Mouse (Mus musculus): ENCODE data around the gene Pbx2. TPM values are rescaled to one million over a fixed set of nuclear protein-coding genes. Genes with fewer than 3 reads are reported as not detected.
A peak's percentile ranks its signal among the peaks of the same experiment; 100 is the strongest.

Gene Pbx2
- polyA plus RNA-seq, 1 experiment = 66.1 TPM

DNA sequence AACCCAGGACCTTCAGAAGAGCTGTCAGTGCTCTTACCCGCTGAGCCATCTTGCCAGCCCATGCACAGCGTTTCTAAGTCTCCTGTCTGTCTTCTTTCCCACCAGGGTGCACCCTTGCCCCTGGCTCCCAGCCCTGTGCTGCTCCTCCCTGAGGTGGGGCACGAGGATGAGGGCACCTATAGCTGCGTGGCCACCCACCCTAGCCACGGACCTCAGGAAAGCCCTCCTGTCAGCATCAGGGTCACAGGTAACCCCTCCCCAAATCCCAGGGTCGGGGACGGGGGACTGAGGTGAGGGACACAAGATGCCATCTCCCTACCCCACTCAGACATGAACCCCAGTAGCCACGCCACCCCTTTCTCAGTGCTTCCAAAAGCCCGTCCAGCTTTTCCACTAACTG lies 8.8 kb downstream of the Pbx2 start:
- H3K36me3 ChIP-seq (ENCODE audit: control insufficient read depth, insufficient read depth, low read length, poor library complexity, severe bottlenecking) = 0 out of 2 replicates have a peak, but pooled peaks cover 4% of the 10 kb centered on the region
- no peak overlapping the region for H3K9ac ChIP-seq (ENCODE audit: low read depth, poor library complexity, severe bottlenecking)
- no peaks in the 10 kb centered on the region for H3K4me1 ChIP-seq (ENCODE audit: control insufficient read depth, insufficient read depth, low read length)
- H3K4me3 ChIP-seq (ENCODE audit: low read depth, low read length) = no peak overlapping the region
- TF ChIP-seq CTCF (IDR thresholded peaks at IDR 0.05; ENCODE audit: low read depth, low read length) = no peak
- TF ChIP-seq POLR2A (IDR thresholded peaks at IDR 0.05; ENCODE audit: insufficient read depth, low read length) = no peak
- TF ChIP-seq EP300 (IDR thresholded peaks at IDR 0.05; ENCODE audit: insufficient read depth, low read depth, low read length) = no peak
- no peaks in the 10 kb centered on the region for H3K9me3 ChIP-seq (replicated peaks; ENCODE audit: control insufficient read depth, insufficient read depth, low read length, poor library complexity, severe bottlenecking)
- H3K27me3 ChIP-seq (ENCODE audit: control insufficient read depth, insufficient read depth, low read length, poor library complexity, severe bottlenecking) = no peaks in the 10 kb centered on the region
- no peak overlapping the region for H3K27ac ChIP-seq (ENCODE audit: insufficient read depth, low read length)

DNA sequence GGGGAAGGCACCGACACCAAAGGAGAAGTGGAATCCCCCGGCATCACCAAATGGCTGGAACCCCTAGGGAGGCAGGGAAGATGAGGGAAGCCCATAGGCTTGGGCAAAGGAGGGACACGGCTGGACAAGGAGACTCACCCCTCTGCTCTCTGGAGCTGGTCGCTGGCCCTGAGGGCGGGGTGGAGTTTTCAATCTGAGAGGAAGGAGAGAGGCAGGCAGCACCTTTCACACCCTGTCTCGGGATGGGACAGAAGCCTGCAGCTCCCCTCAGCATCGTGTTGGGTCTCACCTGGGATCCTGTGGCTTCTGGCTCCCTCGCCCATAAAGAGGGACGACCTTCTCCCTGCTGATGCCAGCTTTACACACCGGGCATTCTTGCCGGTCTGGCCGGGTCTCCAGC lies 10.7 kb downstream of the Pbx2 start:
- TF ChIP-seq CTCF (IDR thresholded peaks at IDR 0.05; ENCODE audit: low read depth, low read length) (no peak), EP300 (IDR thresholded peaks at IDR 0.05; ENCODE audit: insufficient read depth, low read depth, low read length) (no peak), POLR2A (IDR thresholded peaks at IDR 0.05; ENCODE audit: insufficient read depth, low read length) (no peak)
- H3K27me3 ChIP-seq (ENCODE audit: control insufficient read depth, insufficient read depth, low read length, poor library complexity, severe bottlenecking) = no peaks in the 10 kb centered on the region
- H3K4me1 ChIP-seq (ENCODE audit: control insufficient read depth, insufficient read depth, low read length) = peaks cover 3% of the 10 kb centered on the region
- H3K36me3 ChIP-seq (ENCODE audit: control insufficient read depth, insufficient read depth, low read length, poor library complexity, severe bottlenecking) = 0 out of 2 replicates have a peak, but pooled peaks cover 4% of the 10 kb centered on the region
- no peak overlapping the region for H3K4me3 ChIP-seq (ENCODE audit: low read depth, low read length)
- no peaks in the 10 kb centered on the region for H3K9me3 ChIP-seq (replicated peaks; ENCODE audit: control insufficient read depth, insufficient read depth, low read length, poor library complexity, severe bottlenecking)
- no peak overlapping the region for H3K27ac ChIP-seq (ENCODE audit: insufficient read depth, low read length)
- no peak overlapping the region for H3K9ac ChIP-seq (ENCODE audit: low read depth, poor library complexity, severe bottlenecking)

DNA sequence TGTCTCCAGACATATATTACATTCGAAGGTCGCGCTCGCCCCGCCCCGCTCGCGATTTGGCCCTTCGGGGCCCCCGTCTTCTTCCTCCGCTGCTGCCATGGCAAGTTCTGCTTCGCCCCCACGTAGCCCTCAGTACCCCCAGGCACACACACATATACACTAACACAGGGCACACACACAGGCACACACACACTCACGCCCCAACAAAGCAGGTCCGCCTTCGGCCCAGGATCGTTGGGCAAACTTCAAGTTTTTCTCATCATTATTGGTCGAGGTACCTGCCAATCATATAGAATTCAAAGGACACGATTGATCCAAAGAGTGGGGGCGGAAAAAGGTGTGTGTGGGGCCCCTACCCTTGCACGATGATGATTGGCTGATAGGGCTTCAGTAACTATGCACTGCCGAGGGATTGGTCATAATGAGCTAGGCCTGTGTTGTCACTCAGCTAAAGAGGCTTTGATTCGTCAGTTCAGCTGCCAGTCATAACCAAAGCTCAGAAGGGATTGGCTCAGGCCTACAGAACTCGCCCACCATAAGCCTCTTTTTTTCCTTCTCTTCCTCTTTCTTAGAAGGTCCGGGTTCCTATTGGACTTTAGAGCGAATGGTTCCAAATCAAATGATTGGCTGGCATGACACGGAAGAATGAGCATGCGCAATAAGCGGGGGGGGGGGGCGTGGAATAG lies 12.5 kb downstream of the Pbx2 start, which contains the start of gene Rnf5:
Gene Rnf5, minus strand, starts transcription at position 316 of the 686 bp plus-strand sequence.
- no peaks in the 10 kb centered on the region for H3K27me3 ChIP-seq (ENCODE audit: control insufficient read depth, insufficient read depth, low read length, poor library complexity, severe bottlenecking)
- TF ChIP-seq POLR2A (IDR thresholded peaks at IDR 0.05; ENCODE audit: insufficient read depth, low read length) (no peak), EP300 (IDR thresholded peaks at IDR 0.05; ENCODE audit: insufficient read depth, low read depth, low read length) (no peak), CTCF (IDR thresholded peaks at IDR 0.05; ENCODE audit: low read depth, low read length) (no peak)
- H3K9ac ChIP-seq (ENCODE audit: low read depth, poor library complexity, severe bottlenecking) = peak within 1 kb of the TSS; percentile 81
- peak within 1 kb of the TSS; percentile 99 for H3K4me3 ChIP-seq (ENCODE audit: low read depth, low read length)
- peaks cover 3% of the 10 kb centered on the region for H3K4me1 ChIP-seq (ENCODE audit: control insufficient read depth, insufficient read depth, low read length)
- 0 out of 2 replicates have a peak, but pooled peaks cover 4% of the 10 kb centered on the region for H3K36me3 ChIP-seq (ENCODE audit: control insufficient read depth, insufficient read depth, low read length, poor library complexity, severe bottlenecking)
- peak within 1 kb of the TSS; percentile 12 for H3K27ac ChIP-seq (ENCODE audit: insufficient read depth, low read length)
- H3K9me3 ChIP-seq (replicated peaks; ENCODE audit: control insufficient read depth, insufficient read depth, low read length, poor library complexity, severe bottlenecking) = no peaks in the 10 kb centered on the region

DNA sequence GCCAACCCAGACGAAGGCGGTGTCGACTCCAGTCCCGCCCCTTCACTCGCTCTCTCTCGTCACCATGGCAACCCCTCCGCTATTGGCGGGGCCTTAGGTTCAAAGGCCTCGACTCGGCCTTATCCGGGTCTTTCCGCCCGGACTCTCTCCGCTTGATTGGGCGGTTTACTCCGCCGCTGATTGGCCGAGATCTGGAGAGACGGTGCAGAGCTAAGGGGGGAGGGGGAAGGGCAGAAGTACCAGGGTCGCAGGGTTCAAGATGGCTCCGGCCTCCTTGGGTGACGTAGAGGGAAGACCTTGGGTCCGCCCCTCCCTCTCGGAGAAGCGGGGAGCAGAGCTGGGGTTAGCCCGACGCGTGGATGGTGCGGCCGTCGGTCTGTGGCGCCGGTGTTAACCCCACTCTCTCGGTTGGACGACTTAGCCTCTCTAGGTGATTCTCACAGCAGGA lies 13.0 kb downstream of the Pbx2 start, which contains the start of gene Agpat1:
Gene Agpat1, plus strand, starts transcription at position 202 of the 448 bp plus-strand sequence.
- Histone ChIP-seq H3K36me3 (ENCODE audit: control insufficient read depth, insufficient read depth, low read length, poor library complexity, severe bottlenecking) (0 out of 2 replicates have a peak, but pooled peaks cover 4% of the 10 kb centered on the region), H3K27ac (ENCODE audit: insufficient read depth, low read length) (peak within 1 kb of the TSS; percentile 12), H3K9ac (ENCODE audit: low read depth, poor library complexity, severe bottlenecking) (peak within 1 kb of the TSS; percentile 81), H3K4me3 (ENCODE audit: low read depth, low read length) (peak within 1 kb of the TSS; percentile 99), H3K27me3 (ENCODE audit: control insufficient read depth, insufficient read depth, low read length, poor library complexity, severe bottlenecking) (no peaks in the 10 kb centered on the region), H3K4me1 (ENCODE audit: control insufficient read depth, insufficient read depth, low read length) (peaks cover 3% of the 10 kb centered on the region), H3K9me3 (replicated peaks; ENCODE audit: control insufficient read depth, insufficient read depth, low read length, poor library complexity, severe bottlenecking) (no peaks in the 10 kb centered on the region)
- TF ChIP-seq POLR2A (IDR thresholded peaks at IDR 0.05; ENCODE audit: insufficient read depth, low read length) (peak; percentile 72), EP300 (IDR thresholded peaks at IDR 0.05; ENCODE audit: insufficient read depth, low read depth, low read length) (no peak), CTCF (IDR thresholded peaks at IDR 0.05; ENCODE audit: low read depth, low read length) (no peak)

DNA sequence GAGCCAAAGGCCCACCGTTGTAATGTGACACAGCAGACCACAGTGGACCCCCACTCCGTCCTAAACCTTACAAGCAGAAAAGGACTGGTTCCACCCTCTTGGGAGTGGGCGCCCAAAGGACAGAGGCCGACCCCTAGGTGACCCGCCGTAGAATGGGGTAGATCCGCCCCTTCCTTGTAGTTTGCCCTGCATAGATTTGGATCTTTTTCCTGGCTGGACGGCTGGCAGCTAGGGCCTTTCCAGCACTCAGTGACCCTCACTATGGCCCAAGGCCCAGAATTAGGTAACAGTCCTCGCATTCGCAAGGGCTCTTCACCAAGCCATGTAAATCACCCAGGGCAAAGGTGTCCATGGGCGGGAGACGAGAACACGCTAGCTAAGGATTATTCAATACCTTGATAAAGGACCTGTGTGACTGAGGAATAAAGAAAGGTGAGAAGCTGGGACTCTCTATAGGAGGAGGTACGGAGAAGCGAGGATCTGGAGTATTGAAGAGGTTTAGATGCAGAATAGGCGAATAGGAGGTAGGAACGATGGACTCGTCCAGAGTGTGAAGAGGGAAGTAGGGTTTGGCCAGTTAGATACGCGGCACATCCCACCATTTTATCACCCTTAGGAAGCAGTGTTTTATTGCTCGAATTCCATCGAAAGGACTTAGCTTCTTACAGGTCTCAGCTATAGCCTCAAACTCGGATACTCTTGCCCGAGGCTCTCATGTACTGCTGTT lies 13.6 kb downstream of the Pbx2 start:
- TF ChIP-seq EP300 (IDR thresholded peaks at IDR 0.05; ENCODE audit: insufficient read depth, low read depth, low read length) (no peak), POLR2A (IDR thresholded peaks at IDR 0.05; ENCODE audit: insufficient read depth, low read length) (peak; percentile 1)
- peaks cover 3% of the 10 kb centered on the region for H3K4me1 ChIP-seq (ENCODE audit: control insufficient read depth, insufficient read depth, low read length)

More for the DNA sequence above, 13.6 kb downstream of the Pbx2 start:
- peak overlapping the region; percentile 97 for H3K4me3 ChIP-seq (ENCODE audit: low read depth, low read length)
- peak overlapping the region; percentile 81 for H3K9ac ChIP-seq (ENCODE audit: low read depth, poor library complexity, severe bottlenecking)
- no peaks in the 10 kb centered on the region for H3K9me3 ChIP-seq (replicated peaks; ENCODE audit: control insufficient read depth, insufficient read depth, low read length, poor library complexity, severe bottlenecking)
- 0 out of 2 replicates have a peak, but pooled peaks cover 4% of the 10 kb centered on the region for H3K36me3 ChIP-seq (ENCODE audit: control insufficient read depth, insufficient read depth, low read length, poor library complexity, severe bottlenecking)
- H3K27me3 ChIP-seq (ENCODE audit: control insufficient read depth, insufficient read depth, low read length, poor library complexity, severe bottlenecking) = no peaks in the 10 kb centered on the region
- peak overlapping the region; percentile 12 for H3K27ac ChIP-seq (ENCODE audit: insufficient read depth, low read length)
